Mouse (Mus musculus): ENCODE measurements around the gene Dolpp1.
"Not testable (repeated sequence)": the region's sequence is repeated elsewhere in the genome, so short reads cannot be mapped to it uniquely, and the experiment has no call there.

Dolpp1 gene

DNA sequence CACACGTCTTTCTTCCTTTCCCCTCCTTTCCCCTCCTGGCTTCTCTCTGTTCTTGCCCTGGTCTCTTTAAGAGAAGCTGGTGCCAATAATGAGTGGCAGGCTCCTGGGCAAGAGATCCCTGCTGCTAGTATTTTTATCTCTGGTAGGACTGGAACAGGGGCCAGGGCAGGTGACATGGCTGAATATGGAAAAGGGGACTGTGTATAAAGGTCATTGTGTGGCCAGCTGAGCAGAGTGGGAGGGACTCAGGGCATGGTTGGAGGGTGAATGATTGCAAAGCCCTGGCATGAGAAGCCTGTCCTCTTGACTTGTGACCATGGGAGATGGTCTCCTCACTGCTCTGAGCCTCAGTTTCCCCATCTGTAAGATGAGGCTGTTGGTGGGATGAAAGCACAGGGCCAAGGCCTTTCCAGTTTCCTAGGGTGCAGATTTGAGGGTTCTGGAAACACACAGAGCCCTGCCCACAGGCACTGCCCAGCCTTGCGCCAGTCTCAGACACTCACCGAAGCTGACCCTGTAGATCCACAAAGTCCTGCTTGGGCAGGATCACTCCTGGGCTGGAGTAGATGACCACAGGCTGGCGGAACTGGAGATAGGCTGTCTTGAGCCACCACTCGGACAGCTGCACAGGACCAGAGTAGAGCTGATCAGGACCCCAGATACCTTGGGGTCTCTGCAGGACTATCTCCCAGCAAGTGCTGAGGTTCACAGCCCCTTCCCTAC lies 17.6 kb downstream of the Dolpp1 start:
- DNase-seq (ENCODE audit: low read depth, low spot score): no peak

GRCm38 (mm10) chr2:30413038-30413973 lies 21.3 kb downstream of the Dolpp1 start:
- DNase-seq (ENCODE audit: low read depth, low spot score): no peak

GRCm38 (mm10) chr2:30414101-30414500 lies 22.0 kb downstream of the Dolpp1 start:
- no peak for DNase-seq (ENCODE audit: low read depth, low spot score)

GRCm38 (mm10) chr2:30414681-30415080 lies 22.6 kb downstream of the Dolpp1 start:
- no peak for DNase-seq (ENCODE audit: low read depth, low spot score)

DNA sequence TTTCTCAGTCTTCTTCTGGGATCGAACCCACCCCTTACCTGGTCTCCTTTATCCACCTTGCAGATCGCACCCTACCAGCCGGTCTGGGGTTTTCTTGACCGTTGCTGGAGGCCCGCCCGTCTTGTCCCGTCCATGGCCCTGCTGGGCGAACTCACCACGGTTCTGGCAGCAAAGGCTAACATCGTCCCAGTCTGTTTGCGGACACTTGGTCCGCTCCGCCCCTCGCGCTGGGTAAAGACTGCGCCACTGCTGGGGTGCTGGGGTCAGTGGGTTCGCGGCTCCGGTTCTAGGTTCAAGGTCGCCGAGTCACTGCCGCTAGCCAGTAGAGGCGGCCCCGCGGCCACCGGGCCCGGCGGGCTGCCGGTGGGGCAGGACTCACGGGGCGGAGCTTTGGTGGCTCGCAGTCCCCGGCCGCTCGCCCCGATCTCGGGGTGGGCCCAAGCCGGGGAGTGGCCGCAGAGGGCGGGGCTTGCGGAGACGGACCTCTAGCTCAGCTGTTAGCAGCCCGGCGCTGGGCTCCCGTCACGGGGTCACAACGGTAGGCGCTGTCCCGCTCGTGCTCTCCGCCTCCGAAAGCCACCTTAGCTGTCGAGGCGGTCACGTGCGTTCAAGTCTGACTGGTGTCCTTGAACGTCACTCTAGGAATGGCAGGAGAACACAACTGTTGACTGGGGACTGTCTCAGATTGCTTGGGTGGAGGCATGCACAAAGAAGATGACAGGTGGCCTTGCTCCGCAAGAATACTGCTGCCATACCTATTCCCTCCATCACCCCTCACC lies 23.3 kb downstream of the Dolpp1 start, which contains the start of gene Crat:
Gene Crat (minus strand): TSS at position 657 of the 779 bp plus-strand sequence.
- DNase-seq (ENCODE audit: low read depth, low spot score): peak; percentile 82

GRCm38 (mm10) chr2:30415936-30416648 lies 24.0 kb downstream of the Dolpp1 start, which contains the start of gene Ptpa:
TSS of gene Ptpa (plus strand) at chr2:30416039.
- peak; percentile 84 for DNase-seq (ENCODE audit: low read depth, low spot score)

DNA sequence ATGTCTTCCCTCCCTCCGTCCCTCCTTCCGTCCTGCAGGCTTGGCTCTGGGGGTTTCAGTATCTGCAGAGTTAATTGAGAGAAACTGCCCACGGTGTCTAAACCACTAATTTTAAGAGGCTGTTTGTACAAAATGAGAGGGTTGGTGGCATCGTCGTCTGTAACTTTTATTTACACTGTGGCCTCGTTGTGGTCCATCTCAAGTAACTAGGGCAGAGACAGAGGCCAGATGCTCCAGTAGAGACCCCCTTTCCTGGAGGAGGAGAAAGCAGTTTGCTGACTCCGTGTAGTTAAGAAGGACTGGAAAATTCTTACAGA lies 24.6 kb downstream of the Dolpp1 start:
- peak; percentile 27 for DNase-seq (ENCODE audit: low read depth, low spot score)

DNA sequence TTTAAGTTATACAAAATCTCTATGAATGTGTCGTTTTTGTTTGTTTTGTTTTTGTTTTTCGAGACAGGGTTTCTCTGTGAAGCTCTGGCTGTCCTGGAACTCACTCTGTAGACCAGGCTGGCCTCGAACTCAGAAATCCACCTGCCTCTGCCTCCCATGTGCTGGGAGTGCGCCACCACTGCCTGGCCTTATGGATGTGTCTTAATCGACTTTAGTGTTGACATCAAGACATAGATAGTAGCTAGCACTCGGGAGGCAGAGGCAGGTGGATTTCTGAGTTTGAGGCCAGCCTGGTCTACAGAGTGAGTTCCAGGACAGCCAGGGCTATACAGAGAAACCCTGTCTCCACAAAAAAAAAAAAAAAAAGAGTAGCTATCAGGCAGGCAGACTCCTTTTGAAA lies 25.1 kb downstream of the Dolpp1 start:
- not testable (repeated sequence) for DNase-seq (ENCODE audit: low read depth, low spot score)

GRCm38 (mm10) chr2:30417595-30418165 lies 25.6 kb downstream of the Dolpp1 start:
- peak; percentile 60 for DNase-seq (ENCODE audit: low read depth, low spot score)

- DNase-seq (ENCODE audit: low read depth, low spot score): no peak
Measured at GRCm38 (mm10) chr2:30418259-30418658, 26.2 kb downstream of the Dolpp1 start.

- no peak for DNase-seq (ENCODE audit: low read depth, low spot score)
Measured at GRCm38 (mm10) chr2:30419112-30419511, 27.1 kb downstream of the Dolpp1 start.

- DNase-seq (ENCODE audit: low read depth, low spot score): no peak
Measured at GRCm38 (mm10) chr2:30421432-30421831, 29.4 kb downstream of the Dolpp1 start.

DNA sequence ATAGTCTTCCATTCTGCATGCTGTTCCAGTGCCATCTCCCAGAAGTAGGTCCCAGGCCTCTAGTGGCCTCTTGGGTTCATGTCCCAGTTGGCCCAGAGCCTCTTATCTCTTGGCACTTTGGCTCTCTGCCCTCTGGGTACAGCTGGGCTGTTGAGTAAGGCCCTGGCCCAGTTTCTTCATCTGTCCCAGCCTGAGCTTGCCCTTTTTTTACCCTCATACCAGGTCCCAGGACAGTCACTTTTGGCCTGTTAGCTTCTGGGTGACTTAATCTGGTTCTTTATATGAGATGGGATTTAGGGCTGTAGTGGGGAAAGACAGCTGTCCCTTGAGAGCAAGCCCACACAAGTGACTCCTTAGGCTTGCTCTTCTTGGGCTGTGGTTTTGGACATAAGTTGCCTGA lies 37.1 kb downstream of the Dolpp1 start:
- no peak for DNase-seq (ENCODE audit: low read depth, low spot score)

DNA sequence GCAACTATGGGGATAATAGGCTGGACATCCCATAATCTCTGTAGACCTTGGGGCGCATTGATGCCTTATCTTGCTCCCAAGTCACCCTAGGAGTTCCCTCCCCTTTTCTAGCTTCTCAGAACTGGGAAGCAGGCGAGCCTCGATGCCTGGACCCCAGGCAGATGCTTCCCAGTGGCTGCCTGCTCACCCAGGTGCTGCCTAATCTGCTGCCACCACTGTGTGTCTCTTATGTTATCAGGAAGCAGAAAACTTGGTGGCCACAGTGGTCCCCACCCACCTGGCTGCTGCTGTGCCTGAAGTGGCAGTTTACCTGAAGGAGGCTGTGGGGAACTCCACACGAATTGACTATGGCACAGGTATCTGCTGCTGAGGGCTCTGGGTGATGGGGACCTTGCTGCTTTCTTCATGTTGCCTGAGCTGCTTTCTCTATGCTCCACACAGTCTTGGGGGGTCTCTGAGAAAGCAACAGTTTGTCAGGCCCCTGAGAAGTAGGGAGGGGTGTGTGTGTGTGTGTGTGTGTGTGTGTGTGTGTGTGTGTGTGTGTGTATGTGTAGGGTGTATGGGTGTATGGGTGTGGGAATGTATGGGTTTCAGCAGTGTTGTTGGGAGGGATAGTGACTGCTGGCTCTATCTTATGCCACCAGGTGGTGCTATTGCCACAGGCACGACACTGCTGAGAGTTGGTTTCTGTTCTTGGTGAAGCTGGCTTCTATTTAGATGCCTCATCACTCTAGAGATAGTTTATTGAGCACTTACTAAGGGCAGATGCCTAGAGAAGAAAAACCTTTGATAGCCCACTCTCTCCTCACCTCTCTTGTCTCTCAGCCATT lies 43.5 kb downstream of the Dolpp1 start:
- peak; percentile 70 for DNase-seq (ENCODE audit: low read depth, low spot score)

GRCm38 (mm10) chr2:30436156-30436545 lies 44.1 kb downstream of the Dolpp1 start:
- no peak for DNase-seq (ENCODE audit: low read depth, low spot score)

GRCm38 (mm10) chr2:30436809-30437208 lies 44.8 kb downstream of the Dolpp1 start:
- DNase-seq (ENCODE audit: low read depth, low spot score): no peak

- no peak for DNase-seq (ENCODE audit: low read depth, low spot score)
Measured at GRCm38 (mm10) chr2:30437791-30438190, 45.7 kb downstream of the Dolpp1 start.

GRCm38 (mm10) chr2:30439631-30440030 lies 47.6 kb downstream of the Dolpp1 start:
- DNase-seq (ENCODE audit: low read depth, low spot score): no peak

GRCm38 (mm10) chr2:30440211-30440700 lies 48.2 kb downstream of the Dolpp1 start:
- no peak for DNase-seq (ENCODE audit: low read depth, low spot score)

All from c-Kit-negative CD71-positive TER-119-positive erythroid progenitor cells, embryonic 14.5 days (primary cell).